Mouse (Mus musculus) forebrain, embryonic 11.5 days (tissue): ENCODE data around the gene Klk1b27. TPM values are rescaled to one million over a fixed set of nuclear protein-coding genes. Genes with fewer than 3 reads are reported as not detected.
"Not testable (repeated sequence)": the region's sequence is repeated elsewhere in the genome, so short reads cannot be mapped to it uniquely, and the experiment has no call there.

Experiments used
- ATAC-seq: fragments of 200-750 bp; cut with Nextera tagmentation; replicated peaks from 2 replicates; pipeline ENCODE4 v1.8.0; 2017; ENCODE audit warnings: moderate TSS enrichment; ENCODE audit not compliant: low FRiP score
- DNase-seq: peaks from one replicate; pipeline ENCODE4 v3.0.0-alpha.2; 2017; ENCODE audit warnings: low spot score
- H3K27ac ChIP-seq: fragments of 300-500 bp; sonication (generic); 2 replicates; pipeline ENCODE4 v1.5.1; 2014; ENCODE audit warnings: low read depth, low read length
- H3K27me3 ChIP-seq: fragments of 300-500 bp; sonication (generic); 2 replicates; pipeline ENCODE4 v1.6.1; 2014; ENCODE audit warnings: mild to moderate bottlenecking, low read length, mixed read lengths; ENCODE audit not compliant: control insufficient read depth, insufficient read depth
- H3K36me3 ChIP-seq: fragments of 300-500 bp; sonication (generic); 2 replicates; pipeline ENCODE4 v1.6.1; 2014; ENCODE audit warnings: mild to moderate bottlenecking, low read length, moderate library complexity, mixed read lengths; ENCODE audit not compliant: control insufficient read depth, insufficient read depth
- H3K4me1 ChIP-seq: fragments of 300-500 bp; sonication (generic); replicated peaks from 2 replicates; pipeline ENCODE4 v1.6.1; 2014; ENCODE audit warnings: low read length, mixed read lengths; ENCODE audit not compliant: control insufficient read depth, insufficient read depth
- H3K4me2 ChIP-seq: fragments of 300-500 bp; sonication (generic); 2 replicates; pipeline ENCODE4 v1.6.1; 2014; ENCODE audit warnings: low read depth, mild to moderate bottlenecking, low read length, moderate library complexity, mixed read lengths; ENCODE audit not compliant: severe bottlenecking
- H3K4me3 ChIP-seq: fragments of 300-500 bp; sonication (generic); 2 replicates; pipeline ENCODE4 v1.5.1; 2014; ENCODE audit warnings: low read depth, low read length
- H3K9ac ChIP-seq: fragments of 300-500 bp; sonication (generic); 2 replicates; pipeline ENCODE4 v1.6.1; 2014; ENCODE audit warnings: low read length
- H3K9me3 ChIP-seq: fragments of 300-500 bp; sonication (generic); 2 replicates; pipeline ENCODE4 v1.6.1; 2016; ENCODE audit warnings: low read length, mixed read lengths; ENCODE audit not compliant: control insufficient read depth
- WGBS: fragments of 180-500 bp; shearing (Covaris S2); extraction: QIAGEN DNeasy Blood & Tissue Kit; methylation state at CpG from one replicate; pipeline ENCODE4 v1.1.7; 2014; 5-methylcytosine and 5-hydroxymethylcytosine counted together
- polyA plus RNA-seq: library from polyadenylated mRNA; unstranded; fragments of >200 nt; fragmentation: Nextera tagmentation; extraction: Ambion mirVana; gene quantifications from 2 replicates; pipeline ENCODE4 v1.2.1, GENCODE M21; 2014

Gene Klk1b27
- polyA plus RNA-seq, result not detected in 2 replicates

- not testable (repeated sequence) for H3K4me1 ChIP-seq, H3K4me3 ChIP-seq, H3K27ac ChIP-seq, H3K27me3 ChIP-seq, H3K36me3 ChIP-seq, DNase-seq, H3K9ac ChIP-seq, H3K4me2 ChIP-seq, H3K9me3 ChIP-seq, ATAC-seq
- 89% methylated on average over 3 of the region's 3 CpGs for WGBS
Measured at GRCm38 (mm10) chr7:44051990-44052389, at the start of gene Klk1b27. Gene Klk1b27 (plus strand): TSS chr7:44052290.

GRCm38 (mm10) chr7:44004847-44005246 is 47.2 kb upstream of the Klk1b27 start:
- Histone ChIP-seq H3K9me3 (no peaks in the 10 kb centered on the region), H3K4me1 (no peaks in the 10 kb centered on the region), H3K9ac (no peak overlapping the region), H3K27me3 (no peaks in the 10 kb centered on the region), H3K36me3 (no peaks in the 10 kb centered on the region), H3K4me3 (no peak overlapping the region), H3K27ac (no peak overlapping the region), H3K4me2 (no peak overlapping the region)
- no peak for DNase-seq
- no peak for ATAC-seq

GRCm38 (mm10) chr7:44011868-44012267 is 40.2 kb upstream of the Klk1b27 start, which contains the start of gene Klk1b26:
Gene Klk1b26 (plus strand): TSS chr7:44012168.
- not testable (repeated sequence) for H3K9ac ChIP-seq

GRCm38 (mm10) chr7:44014666-44015065 is 37.4 kb upstream of the Klk1b27 start:
- not testable (repeated sequence) for H3K4me1 ChIP-seq, ATAC-seq, H3K36me3 ChIP-seq, H3K4me3 ChIP-seq, H3K27ac ChIP-seq, H3K27me3 ChIP-seq, DNase-seq, H3K9me3 ChIP-seq, H3K9ac ChIP-seq, H3K4me2 ChIP-seq
- 81% methylated on average over 6 of the region's 6 CpGs for WGBS

More at GRCm38 (mm10) chr7:44011868-44012267, 40.2 kb upstream of the Klk1b27 start, which contains the start of gene Klk1b26:
- H3K4me2 ChIP-seq, H3K4me1 ChIP-seq, H3K9me3 ChIP-seq, H3K27ac ChIP-seq, H3K4me3 ChIP-seq, H3K27me3 ChIP-seq, DNase-seq, ATAC-seq, H3K36me3 ChIP-seq: not testable (repeated sequence)

GRCm38 (mm10) chr7:44015071-44015470 is 37.0 kb upstream of the Klk1b27 start:
- Histone ChIP-seq H3K27ac (no peak overlapping the region), H3K9me3 (no peaks in the 10 kb centered on the region), H3K9ac (no peak overlapping the region), H3K4me3 (no peak overlapping the region), H3K4me2 (no peak overlapping the region), H3K4me1 (no peaks in the 10 kb centered on the region), H3K36me3 (no peaks in the 10 kb centered on the region), H3K27me3 (no peaks in the 10 kb centered on the region)
- ATAC-seq (no peak), DNase-seq (no peak)
- WGBS, result 84% methylated on average over 5 of the region's 5 CpGs

- no peaks in the 10 kb centered on the region for H3K9me3 ChIP-seq
- 80% methylated on average over 2 of the region's 2 CpGs for WGBS
- ATAC-seq (no peak), DNase-seq (no peak)
- no peak overlapping the region for H3K9ac ChIP-seq
- H3K4me2 ChIP-seq, result no peak overlapping the region
- no peaks in the 10 kb centered on the region for H3K36me3 ChIP-seq
- no peaks in the 10 kb centered on the region for H3K27me3 ChIP-seq
- no peak overlapping the region for H3K4me3 ChIP-seq
- no peaks in the 10 kb centered on the region for H3K4me1 ChIP-seq
- no peak overlapping the region for H3K27ac ChIP-seq
Measured at GRCm38 (mm10) chr7:44072117-44072516, 20.0 kb downstream of the Klk1b27 start.

GRCm38 (mm10) chr7:44077703-44078102 is 25.6 kb downstream of the Klk1b27 start:
- Histone ChIP-seq H3K4me2 (no peak overlapping the region), H3K4me1 (no peaks in the 10 kb centered on the region), H3K9ac (no peak overlapping the region), H3K27me3 (no peaks in the 10 kb centered on the region), H3K4me3 (no peak overlapping the region), H3K36me3 (no peaks in the 10 kb centered on the region), H3K9me3 (no peaks in the 10 kb centered on the region), H3K27ac (no peak overlapping the region)
- 54% methylated on average over 1 of the region's 1 CpGs for WGBS
- no peak for DNase-seq
- ATAC-seq, result no peak

- Histone ChIP-seq H3K27me3 (no peaks in the 10 kb centered on the region), H3K4me2 (no peak overlapping the region), H3K4me1 (no peaks in the 10 kb centered on the region), H3K36me3 (no peaks in the 10 kb centered on the region), H3K4me3 (no peak overlapping the region), H3K9me3 (no peaks in the 10 kb centered on the region), H3K9ac (no peak overlapping the region), H3K27ac (no peak overlapping the region)
- ATAC-seq (no peak), DNase-seq (peak; percentile 20)
- 90% methylated on average over 1 of the region's 1 CpGs for WGBS
Measured at GRCm38 (mm10) chr7:44096111-44096510, 44.0 kb downstream of the Klk1b27 start.

GRCm38 (mm10) chr7:44102028-44102427 is 49.9 kb downstream of the Klk1b27 start, which contains the start of gene Klk1b21:
Gene Klk1b21 (plus strand): TSS chr7:44102328.
- H3K4me1 ChIP-seq, H3K36me3 ChIP-seq, ATAC-seq, H3K27me3 ChIP-seq, H3K9me3 ChIP-seq, H3K4me2 ChIP-seq, H3K27ac ChIP-seq, H3K4me3 ChIP-seq, H3K9ac ChIP-seq, DNase-seq: not testable (repeated sequence)
- 79% methylated on average over 3 of the region's 3 CpGs for WGBS
